Mouse (Mus musculus) urinary bladder, postnatal 36 days (tissue): ENCODE results near the gene Arl6ip5.

Experiments used
- DNase-seq, 2 experiments: peaks; one replicate each; pipeline ENCODE4 v3.0.0; 2022; ENCODE audit warnings: low spot score in 2 of 2, mixed read lengths in 1 of 2

The Arl6ip5 gene

GRCm38 (mm10) chr6:97210191-97210961 lies at the start of gene Arl6ip5:
Arl6ip5 (plus strand) TSS chr6:97210689.
- peak; percentile 82 to 89 for DNase-seq

- no peak for DNase-seq
Observed at GRCm38 (mm10) chr6:97175716-97176115, 34.8 kb upstream of the Arl6ip5 start.

DNA sequence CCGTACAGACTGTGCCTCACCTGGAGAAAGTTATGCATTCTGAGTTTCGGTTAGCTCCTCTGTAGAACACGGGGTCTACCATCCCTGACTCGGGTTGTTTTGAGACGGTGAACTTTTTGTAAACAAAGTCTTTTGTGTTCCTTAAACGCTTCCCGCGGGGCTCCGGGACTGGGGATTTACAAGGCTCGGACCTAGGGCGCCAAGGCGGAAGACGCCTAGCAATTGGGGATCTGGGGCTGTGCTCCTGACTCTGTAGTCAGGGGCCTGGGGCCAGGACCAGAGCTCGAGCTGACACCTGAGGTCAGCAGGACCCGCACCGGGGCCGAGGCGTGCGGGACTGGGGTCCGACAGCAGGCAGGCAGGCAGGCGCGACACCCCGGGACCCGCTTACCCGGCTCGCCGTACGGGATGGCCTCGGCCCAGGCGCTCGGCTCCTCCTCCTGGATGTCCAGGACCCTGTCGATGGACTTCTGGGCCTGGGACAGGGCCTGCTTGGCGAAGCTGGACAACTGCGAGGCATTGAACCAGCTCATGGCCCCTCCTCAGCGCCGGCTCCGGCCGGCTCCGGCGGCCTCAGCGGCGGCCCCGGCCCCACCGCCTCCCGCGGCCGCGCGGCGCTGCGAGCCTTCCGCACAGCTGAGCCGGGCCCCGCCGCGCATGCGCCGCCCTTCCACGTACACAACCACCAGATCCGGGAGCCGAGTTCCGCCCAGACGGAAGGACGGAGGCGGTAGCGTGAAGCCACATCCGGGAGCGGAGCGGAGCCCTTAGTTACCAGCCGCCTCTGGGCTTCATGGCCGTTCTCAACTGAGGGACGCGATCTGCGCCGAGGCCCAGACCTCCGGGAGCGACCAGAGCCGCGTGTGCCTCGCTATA lies 31.8 kb upstream of the Arl6ip5 start, which contains the start of gene Tmf1:
Tmf1 (minus strand) TSS at position 632 of the 876 bp plus-strand sequence.
- peak; percentile 91 to 94 for DNase-seq

GRCm38 (mm10) chr6:97179367-97179828 lies 31.1 kb upstream of the Arl6ip5 start:
- DNase-seq, result no peak

DNA sequence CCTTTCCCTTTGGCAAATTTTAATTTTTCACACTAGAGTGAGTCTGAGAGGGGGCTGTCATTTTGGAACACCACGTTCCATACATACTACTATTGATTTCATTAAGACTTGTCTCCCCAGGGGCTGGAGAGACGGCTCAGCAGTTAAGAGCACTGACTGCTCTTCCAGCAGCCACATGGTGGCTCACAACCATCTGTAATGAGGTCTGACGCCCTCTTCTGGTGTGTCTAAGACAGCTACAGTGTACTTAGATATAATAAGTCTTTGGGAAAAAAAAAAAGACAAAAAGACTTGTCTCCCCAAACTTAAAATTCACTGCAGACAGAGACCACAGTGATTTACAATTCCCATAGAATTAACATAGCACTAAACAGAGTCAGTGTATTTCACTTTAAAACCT lies 10.1 kb upstream of the Arl6ip5 start:
- DNase-seq, result no peak

DNA sequence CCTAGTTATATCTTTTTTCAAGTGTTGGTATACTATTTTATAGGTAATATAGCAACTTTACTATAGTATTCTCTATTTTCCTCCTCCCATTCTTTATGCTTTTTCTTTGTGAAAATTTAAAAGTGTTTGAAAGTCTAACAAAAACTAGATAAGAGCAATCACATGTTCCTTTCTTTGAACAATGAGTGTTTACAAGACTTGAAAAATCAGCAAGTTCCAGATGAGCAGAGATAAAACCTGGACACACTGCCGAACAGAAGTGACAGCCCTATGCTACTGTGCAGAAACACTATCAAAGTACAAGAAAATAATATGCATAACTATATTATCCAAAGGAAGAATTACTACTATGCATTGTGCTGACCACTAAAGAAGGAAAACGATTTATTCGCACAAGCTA lies 8.0 kb upstream of the Arl6ip5 start:
- DNase-seq, result no peak

GRCm38 (mm10) chr6:97204252-97204869 lies 6.1 kb upstream of the Arl6ip5 start:
- no peak for DNase-seq

DNA sequence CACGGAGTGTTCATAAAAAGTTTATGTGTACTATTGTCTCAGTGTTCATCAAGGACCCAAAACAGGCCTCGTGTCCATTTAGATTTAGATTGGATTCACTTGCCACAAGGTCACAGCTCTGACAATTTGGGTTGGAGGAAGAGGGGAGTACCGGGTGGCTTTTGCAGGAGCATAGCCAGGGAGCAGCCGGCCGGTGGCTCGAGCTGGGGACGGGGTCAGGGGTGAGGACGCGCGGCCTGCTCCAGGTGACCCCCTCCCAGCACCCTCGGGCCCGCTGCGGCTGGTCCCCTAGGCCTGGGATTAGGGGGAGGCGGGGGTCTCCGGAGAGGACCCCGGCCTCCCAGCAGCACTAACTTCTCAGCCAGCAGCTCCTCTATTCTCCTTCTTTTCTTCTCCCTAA lies 5.5 kb upstream of the Arl6ip5 start:
- DNase-seq, result no peak

DNA sequence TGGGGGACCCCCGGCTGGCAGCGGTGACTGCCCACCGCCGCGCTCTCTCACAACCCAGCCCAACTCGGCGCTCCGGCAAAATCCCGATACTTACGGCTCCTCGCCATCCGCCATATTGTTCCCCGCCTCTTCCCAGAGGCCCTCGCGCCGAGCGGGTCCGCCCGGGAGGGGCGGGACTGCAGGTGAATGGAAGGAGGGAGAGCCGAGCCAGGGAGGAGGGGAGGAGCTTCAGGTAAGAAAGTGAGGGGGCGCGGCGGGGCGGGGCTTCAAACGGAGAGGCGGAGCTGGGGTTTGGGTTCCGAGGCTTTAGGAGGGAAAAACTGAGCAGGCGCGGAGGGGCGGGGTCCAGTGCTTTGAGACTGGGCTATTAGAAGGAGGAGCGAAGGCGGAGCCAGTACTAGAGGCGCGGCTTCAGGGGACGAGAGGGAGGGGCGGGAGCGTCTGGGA lies 5.0 kb upstream of the Arl6ip5 start, which contains the start of gene Uba3:
Uba3 (minus strand) TSS at position 209 of the 447 bp plus-strand sequence.
- peak; percentile 100 for DNase-seq

- DNase-seq, result no peak
Observed at GRCm38 (mm10) chr6:97207085-97207484, 3.4 kb upstream of the Arl6ip5 start.

DNA sequence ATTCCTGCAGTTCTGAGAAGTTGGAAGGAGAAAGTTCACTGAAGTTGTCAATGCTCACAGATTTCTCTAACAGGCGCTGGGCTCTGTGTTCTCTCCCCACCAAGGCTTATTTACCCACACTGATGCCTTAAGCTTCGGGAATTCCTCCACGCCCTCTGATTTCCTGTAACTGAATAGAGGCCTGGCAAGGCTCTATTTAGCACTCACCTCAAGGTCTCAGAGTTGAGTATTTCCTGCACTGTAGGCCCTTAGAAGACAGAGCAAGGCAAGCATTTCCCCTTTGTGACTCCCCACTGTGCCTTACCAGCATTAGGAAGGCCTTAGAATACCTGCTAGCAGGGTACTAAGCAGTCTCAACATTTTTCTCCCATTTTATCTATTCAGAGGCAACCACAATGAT lies 2.1 kb upstream of the Arl6ip5 start:
- no peak for DNase-seq

DNA sequence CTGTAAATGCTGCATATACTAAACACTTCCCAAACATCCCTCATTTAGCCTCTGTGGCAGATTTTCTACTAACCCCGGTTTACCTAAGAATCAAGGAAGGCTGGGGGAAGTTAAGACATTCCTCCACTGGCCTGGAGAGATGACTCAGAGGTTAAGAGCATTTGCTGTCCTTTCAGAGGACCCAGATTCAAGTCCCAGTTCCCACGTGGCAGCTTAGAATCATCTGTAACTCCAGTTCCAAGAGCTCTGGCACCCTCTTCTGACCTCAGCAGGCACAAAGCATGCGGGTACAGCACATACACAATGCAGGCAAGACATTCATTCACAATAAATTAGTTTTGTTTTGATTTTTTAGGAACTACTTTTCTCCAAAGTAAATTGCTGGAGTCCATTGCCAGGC lies 1.3 kb upstream of the Arl6ip5 start:
- DNase-seq, result no peak

GRCm38 (mm10) chr6:97209751-97210150 lies 738 bp upstream of the Arl6ip5 start:
- no peak for DNase-seq

DNA sequence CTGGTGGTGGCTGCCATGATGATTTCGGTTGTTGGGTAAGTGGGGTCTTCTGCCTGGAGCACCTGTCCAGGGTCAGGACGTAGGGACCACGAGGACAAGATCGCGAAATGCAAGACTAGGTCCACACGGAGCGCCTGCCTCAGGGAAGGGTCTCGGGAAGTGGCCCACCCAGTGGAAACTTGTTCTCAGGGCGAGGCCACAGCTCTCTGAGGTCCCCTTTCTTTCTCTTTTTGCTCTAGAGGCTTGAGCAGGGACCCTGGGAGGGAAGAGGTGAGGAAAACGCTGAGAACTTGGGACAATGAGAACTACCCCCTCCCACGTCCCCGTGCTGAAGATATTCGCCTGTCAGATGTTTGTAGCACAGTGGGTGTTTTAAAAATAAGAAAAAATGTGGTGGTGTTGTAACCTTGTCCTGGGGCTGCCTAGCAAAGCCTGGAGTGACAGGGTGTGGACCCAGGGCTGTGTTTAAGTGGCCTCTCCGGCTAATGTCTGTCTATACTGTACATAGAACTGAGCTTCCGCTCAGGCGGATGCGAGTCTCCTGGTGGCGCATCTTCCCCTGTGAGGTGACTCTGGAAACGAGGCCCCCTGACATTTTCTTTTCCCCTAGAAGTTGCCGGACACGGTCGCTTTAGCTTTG lies 593 bp downstream of the Arl6ip5 start:
- DNase-seq, result peak in 1 of 2 experiments; percentile 22

DNA sequence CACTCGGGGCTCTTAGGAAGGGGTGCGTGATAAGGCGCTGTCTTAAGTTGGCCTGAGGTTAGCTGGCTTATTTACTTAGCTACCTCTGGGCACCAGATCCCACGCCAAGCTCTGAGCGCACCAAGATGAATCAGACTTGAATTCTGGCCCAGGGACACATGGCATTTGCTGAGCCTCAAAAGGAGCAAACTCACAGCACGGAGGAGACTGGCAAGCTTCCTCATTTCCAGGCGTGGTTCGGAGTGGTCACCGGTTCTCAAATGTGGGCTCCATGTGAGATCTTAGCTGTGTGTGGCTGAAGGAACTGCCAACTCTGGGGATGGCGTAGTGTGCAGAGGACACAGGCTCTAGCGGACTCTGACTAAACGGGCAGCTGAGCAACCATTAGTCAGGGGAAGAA lies 1.5 kb downstream of the Arl6ip5 start:
- peak; percentile 47 to 60 for DNase-seq

- DNase-seq, result no peak
Observed at GRCm38 (mm10) chr6:97216154-97216821, 5.8 kb downstream of the Arl6ip5 start.

DNA sequence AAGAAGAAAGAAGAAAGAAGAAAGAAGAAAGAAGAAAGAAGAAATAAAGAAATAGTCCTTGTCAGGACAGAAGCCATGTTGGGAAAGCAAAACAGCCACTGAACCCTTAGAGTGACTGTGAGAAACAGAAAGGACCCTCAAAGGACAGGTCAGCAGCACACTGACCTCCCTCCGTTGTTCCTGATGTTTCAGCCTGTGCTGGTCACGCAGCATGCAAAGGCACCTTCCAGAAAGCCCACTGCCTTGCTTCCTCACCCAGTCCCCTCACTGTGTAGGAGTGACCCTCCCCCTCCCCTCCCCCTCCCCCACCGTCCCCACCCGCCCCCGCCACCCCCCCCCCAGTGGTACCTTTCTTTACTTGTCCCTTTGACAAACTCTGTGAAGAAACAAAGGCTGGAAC lies 10.2 kb downstream of the Arl6ip5 start:
- DNase-seq, result no peak

DNA sequence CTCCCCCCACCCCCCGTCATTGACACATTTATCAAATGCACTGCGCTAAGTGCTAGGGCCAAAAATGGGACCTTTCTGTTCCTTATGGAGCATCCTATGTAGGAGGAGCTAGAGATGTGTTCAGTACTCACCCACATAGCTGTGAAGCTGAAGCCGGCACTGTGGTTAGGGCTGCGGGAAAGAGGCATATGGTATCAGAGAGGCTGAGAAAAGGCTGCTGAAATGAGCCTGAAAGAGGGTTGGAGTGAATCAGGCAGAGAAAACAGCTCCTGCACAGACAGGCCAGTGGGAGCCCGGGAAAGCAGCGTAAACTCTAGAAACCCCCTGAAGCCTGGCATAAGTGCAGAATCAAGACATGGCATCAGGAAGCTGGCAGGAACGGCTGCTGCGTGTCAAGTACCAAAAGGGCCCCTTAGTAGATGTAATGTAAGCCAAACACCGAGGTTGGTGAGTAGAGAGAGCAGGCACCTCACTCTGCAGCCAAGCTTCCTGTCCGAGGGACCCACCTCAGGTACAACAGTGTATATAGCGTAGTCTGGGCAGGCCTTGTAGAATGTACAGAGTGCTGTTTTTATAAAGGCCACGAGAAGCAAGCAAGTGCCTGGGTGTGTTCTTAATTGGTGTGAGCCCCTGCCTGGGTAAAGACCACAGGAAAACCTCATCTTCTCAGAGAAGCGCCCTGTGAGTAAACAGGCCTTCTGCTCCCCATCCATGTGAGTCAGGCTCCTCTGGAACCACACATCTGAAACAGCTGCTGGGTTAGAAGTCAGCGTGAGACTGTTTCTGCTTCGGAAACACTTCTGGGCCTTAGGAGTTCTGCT lies 10.9 kb downstream of the Arl6ip5 start:
- DNase-seq, result no peak

DNA sequence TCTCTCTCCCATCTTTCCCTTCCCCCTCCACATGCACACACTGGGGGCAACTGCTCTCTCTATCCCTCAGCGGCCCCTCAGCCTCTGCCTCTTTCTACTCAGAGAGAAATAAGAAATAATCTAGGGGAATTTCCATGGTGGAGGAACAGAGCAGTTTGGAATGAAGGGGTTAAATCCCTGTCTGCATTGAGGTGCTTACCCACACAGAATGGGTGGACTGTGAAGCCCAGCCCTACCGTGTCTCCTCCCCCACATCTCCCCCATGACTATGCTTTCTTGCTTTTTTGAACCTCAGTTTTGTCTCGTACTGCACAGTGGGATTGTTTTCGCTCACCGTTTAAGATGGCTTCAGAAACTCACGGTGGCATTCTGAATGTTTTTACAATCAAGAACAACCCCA lies 11.8 kb downstream of the Arl6ip5 start:
- DNase-seq, result no peak

- no peak for DNase-seq
Observed at GRCm38 (mm10) chr6:97222931-97223467, 12.5 kb downstream of the Arl6ip5 start.
